Mouse (Mus musculus) bone marrow macrophage, adult 2 months (primary cell): Measurements from ENCODE around the gene Pla2g5. TPM values are rescaled to one million over a fixed set of nuclear protein-coding genes. Genes with fewer than 3 reads are reported as not detected.
A peak's percentile ranks its signal among the peaks of the same experiment; 100 is the strongest.
"Not testable (repeated sequence)": the region's sequence is repeated elsewhere in the genome, so short reads cannot be mapped to it uniquely, and the experiment has no call there.

Experiments used
- H3K27ac ChIP-seq: 2 replicates; pipeline ENCODE4 v1.5.1; 2012; ENCODE audit warnings: low read depth, low read length; ENCODE audit not compliant: insufficient read depth
- H3K4me1 ChIP-seq: 2 replicates; pipeline ENCODE4 v1.6.1; 2012; ENCODE audit warnings: low read length; ENCODE audit not compliant: control insufficient read depth, insufficient read depth
- H3K4me3 ChIP-seq: 2 replicates; pipeline ENCODE4 v1.5.1; 2012; ENCODE audit warnings: mild to moderate bottlenecking, low read length, moderate library complexity; ENCODE audit not compliant: insufficient read depth
- CTCF ChIP-seq: IDR thresholded peaks from 2 replicates; pipeline ENCODE4 v1.5.1; 2012; ENCODE audit warnings: low read depth, mild to moderate bottlenecking, low read length, moderate library complexity
- POLR2A ChIP-seq: IDR thresholded peaks from 2 replicates; pipeline ENCODE4 v1.6.1; 2012; ENCODE audit warnings: mild to moderate bottlenecking, low read depth, low read length, borderline replicate concordance
- polyA plus RNA-seq: library from polyadenylated mRNA; stranded (reverse); fragments of >200 nt; gene quantifications from 2 replicates; pipeline ENCODE4 v1.2.4, GENCODE M21; 2012; ENCODE audit not compliant: missing spikeins, insufficient read depth, insufficient read length

Gene Pla2g5
- polyA plus RNA-seq, 1 experiment, result not detected

DNA sequence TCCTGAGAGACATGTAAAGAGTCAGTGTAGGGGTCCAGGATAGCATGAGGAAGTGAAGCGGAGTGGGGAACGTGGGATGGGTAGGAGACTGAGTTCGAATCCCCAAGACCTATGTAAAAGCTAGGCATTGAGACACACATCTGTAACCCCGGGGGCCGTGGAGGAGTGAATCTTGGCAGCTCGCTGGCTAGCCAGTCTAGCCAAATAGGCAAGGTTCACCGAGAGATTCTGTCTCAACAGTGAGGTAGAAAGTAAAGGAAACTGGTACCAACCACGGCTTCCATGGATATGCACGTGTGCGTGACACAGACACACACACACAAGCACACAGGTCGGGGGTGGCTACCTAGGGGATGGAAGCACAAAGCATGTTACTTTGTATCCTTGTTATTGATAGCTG lies 16.5 kb upstream of the Pla2g5 start:
- H3K27ac ChIP-seq, result no peak overlapping the region
- H3K4me3 ChIP-seq, result no peak overlapping the region

DNA sequence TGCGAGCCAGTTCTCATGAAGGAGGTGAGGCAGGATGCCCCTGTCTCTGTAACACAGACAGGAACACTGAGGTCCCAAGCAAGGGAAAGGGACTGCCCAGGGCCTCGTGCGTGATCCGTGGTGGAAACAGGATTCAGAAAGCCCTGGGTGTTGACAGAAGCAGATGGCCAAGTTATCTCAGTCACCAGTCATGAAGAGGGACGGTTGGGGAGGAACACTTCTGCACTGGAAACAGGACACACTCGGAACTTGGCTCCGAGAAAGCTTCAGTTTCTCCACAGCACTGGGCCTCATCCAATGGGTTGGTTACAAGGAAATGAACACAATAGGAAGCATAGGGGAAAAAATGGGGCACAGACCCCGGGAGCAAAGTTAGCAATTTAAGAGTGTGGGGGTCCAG lies 15.5 kb upstream of the Pla2g5 start:
- H3K4me1 ChIP-seq, result peaks cover 34% of the 10 kb centered on the region
- H3K4me3 ChIP-seq, result no peak overlapping the region
- TF ChIP-seq POLR2A, result no peak
- TF ChIP-seq CTCF, result no peak
- H3K27ac ChIP-seq, result no peak overlapping the region

More for the DNA sequence above, 16.5 kb upstream of the Pla2g5 start:
- TF ChIP-seq CTCF, result no peak
- TF ChIP-seq POLR2A, result no peak
- peaks cover 34% of the 10 kb centered on the region for H3K4me1 ChIP-seq

DNA sequence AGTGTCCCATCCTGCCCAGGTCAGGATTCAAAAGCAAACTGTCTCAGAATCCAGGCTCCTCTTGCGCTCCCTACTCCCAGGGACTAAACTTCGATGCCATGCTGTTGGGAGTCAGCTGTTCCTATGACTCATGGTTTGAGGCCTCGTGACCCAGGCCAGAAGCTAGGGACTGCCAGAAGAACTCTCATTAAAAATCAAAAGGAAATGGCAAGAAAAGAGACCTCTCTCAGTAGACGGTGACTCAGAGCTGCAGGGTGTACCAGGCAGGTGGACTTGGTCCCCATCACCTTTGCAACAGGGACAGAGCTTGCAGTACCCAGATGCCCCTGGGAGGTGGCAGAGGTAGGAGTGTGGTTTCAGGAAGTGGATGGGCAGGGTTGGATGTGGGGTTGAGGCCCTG lies 14.4 kb upstream of the Pla2g5 start, which contains the start of gene Pla2g2e:
Gene Pla2g2e, plus strand, starts transcription at position 212 of the 400 bp plus-strand sequence.
- H3K4me1 ChIP-seq, result peaks cover 34% of the 10 kb centered on the region
- no peak for TF ChIP-seq CTCF
- TF ChIP-seq POLR2A, result no peak
- 0 out of 2 replicates have a peak within 1 kb of the TSS, but pooled peaks have one; percentile 12 for H3K4me3 ChIP-seq
- H3K27ac ChIP-seq, result peak within 1 kb of the TSS; percentile 76

DNA sequence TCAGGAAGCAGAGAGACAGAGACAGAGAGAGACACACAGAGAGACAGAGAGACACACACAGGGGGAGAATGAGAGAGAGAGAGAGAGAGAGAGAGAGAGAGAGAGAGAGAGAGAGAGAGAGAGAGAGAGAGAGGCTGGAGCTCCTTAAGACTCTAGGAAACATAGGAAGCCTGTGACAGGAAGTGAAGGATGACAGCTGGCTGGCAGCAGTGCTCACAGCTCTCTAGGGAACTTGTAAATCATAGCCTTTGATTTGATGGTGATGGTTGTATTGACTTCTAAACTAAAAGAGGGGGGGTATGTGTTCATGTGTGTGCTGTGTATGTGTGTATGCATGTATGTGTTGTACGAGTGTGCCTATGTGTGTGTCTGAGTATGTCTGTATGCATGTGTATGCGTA lies 12.7 kb upstream of the Pla2g5 start:
- Histone ChIP-seq H3K4me1 (peaks cover 29% of the 10 kb centered on the region), H3K27ac (no peak overlapping the region), H3K4me3 (no peak overlapping the region)
- no peak for TF ChIP-seq CTCF
- TF ChIP-seq POLR2A, result no peak

DNA sequence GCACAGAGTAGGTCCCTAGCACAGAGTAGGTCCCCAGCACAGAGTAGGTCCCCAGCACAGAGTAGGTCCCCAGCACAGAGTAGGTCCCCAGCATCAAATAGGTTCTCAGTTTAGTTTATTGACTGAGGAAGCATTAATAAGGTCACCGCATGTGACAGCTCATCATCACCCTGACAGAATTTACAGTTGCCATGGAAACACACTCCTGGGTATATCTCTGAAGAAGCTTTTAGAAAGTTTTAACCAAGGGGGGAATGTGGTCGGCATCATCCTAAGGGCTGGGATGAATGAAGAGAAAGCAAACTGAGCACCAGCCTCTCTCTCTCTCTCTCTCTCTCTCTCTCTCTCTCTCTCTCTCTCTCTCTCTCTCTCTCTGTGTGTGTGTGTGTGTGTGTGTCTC lies 12.0 kb upstream of the Pla2g5 start:
- not testable (repeated sequence) for H3K27ac ChIP-seq, H3K4me3 ChIP-seq
- peaks cover 26% of the 10 kb centered on the region for H3K4me1 ChIP-seq

DNA sequence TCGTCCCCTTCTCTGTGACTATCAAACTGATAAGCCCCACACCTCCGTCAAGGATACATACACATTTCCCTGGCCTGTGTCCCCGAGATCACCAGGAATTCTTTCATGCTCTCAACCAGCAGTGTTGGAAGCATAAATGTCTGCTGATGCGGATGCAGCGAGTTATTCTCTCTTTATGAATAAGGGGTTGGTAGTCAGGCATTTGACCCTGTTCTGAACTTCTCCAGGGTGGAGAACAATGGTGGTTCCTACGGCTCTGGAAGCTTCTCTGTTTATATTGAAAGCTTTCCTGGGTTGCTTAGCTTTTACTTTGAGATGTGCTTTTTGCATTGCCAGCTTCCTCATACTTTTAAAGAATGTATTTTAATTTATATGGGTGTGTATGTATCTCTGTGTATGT lies 10.6 kb upstream of the Pla2g5 start, which contains the start of gene Gm13030:
Gene Gm13030, minus strand, starts transcription at position 101 of the 400 bp plus-strand sequence.
- H3K27ac ChIP-seq, result no peak within 1 kb of the TSS
- no peak for TF ChIP-seq CTCF
- TF ChIP-seq POLR2A, result no peak
- peaks cover 25% of the 10 kb centered on the region for H3K4me1 ChIP-seq
- H3K4me3 ChIP-seq, result no peak within 1 kb of the TSS

DNA sequence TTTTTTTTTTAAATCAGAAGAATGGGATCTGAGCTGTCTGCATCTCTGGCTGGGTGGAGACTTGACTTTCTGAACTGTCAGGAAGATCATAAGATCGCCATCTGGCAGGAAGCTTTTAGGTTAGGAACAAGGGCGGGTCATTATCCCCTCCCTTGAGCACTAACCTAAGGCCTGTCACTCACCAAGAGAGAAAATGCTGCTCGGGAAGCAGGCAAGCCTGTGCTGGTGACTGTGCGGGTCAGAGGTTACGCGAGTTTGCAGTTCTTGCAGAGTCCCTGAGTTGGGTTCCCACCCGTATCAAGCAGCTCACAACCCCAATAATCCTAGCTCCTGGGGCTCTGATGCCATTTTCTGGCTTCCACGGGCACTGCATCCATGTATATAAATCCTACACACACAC lies 5.4 kb upstream of the Pla2g5 start:
- no peak for TF ChIP-seq CTCF
- no peak for TF ChIP-seq POLR2A
- H3K4me1 ChIP-seq, result peaks cover 19% of the 10 kb centered on the region
- H3K4me3 ChIP-seq, result no peak overlapping the region
- H3K27ac ChIP-seq, result no peak overlapping the region

DNA sequence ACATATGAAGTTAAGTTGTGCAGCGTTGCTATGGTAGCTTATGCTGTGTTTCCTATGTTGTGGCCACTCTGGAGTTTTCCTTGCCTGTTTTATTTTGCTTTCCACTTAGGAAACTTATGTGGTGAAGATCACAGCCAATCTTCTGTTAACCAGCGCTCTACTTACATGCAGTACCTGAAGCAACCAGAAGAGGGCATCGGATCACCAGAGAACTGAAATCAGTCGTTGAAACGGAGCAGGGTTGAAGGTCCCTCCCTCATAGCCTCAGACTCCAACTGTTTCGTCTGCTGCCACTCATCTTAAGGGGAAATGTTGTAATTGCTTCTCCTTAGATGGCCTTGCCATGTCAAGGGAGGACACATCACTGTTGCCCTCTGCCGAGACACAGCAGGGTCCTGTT lies 3.1 kb upstream of the Pla2g5 start:
- Histone ChIP-seq H3K4me1 (peaks cover 19% of the 10 kb centered on the region), H3K27ac (no peak overlapping the region), H3K4me3 (no peak overlapping the region)
- peak; percentile 56 for TF ChIP-seq CTCF
- no peak for TF ChIP-seq POLR2A

DNA sequence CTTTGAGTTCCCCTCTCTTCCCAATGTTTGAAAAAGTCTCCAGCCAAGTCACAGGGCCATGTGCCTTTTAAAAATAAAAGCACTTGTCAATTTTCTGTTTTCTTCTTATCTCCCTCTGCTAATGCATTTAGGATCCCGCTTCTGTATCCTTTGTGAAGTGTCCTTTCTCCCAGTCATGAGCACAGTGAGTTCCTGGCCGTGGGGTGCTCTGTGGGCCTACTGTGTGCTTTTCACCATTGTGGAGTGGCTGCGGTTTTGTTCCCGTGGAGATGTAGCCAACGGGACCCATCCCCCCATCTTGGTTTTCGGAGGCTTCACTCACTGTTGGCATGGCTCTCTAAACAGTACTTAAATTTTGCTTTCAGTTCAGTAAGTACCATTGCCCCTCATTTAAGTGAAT lies 2.7 kb upstream of the Pla2g5 start:
- TF ChIP-seq POLR2A (no peak), CTCF (no peak)
- no peak overlapping the region for H3K27ac ChIP-seq
- H3K4me1 ChIP-seq, result peaks cover 19% of the 10 kb centered on the region
- H3K4me3 ChIP-seq, result no peak overlapping the region

DNA sequence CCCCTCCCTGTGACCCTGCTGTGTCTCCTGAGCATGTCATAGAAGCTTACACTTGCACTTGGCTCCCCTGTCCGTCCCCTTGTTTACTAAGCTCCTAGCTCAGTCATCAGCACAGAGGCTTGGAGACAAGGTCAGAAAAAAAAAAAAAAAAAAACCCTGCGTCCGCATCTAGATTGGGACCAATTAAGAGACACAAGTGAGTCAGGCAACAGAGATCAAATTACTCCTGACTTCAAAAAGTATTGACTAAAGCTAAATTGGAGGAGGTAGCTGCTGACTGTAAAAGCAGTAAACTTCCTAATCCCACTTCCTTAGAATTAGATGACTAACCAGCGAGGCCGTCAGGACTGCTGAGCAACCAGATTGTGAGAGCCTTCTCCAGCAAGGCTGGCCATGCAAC lies 1.8 kb upstream of the Pla2g5 start:
- peak overlapping the region; percentile 60 for H3K27ac ChIP-seq
- no peak overlapping the region for H3K4me3 ChIP-seq
- TF ChIP-seq POLR2A (no peak), CTCF (no peak)
- peaks cover 19% of the 10 kb centered on the region for H3K4me1 ChIP-seq

DNA sequence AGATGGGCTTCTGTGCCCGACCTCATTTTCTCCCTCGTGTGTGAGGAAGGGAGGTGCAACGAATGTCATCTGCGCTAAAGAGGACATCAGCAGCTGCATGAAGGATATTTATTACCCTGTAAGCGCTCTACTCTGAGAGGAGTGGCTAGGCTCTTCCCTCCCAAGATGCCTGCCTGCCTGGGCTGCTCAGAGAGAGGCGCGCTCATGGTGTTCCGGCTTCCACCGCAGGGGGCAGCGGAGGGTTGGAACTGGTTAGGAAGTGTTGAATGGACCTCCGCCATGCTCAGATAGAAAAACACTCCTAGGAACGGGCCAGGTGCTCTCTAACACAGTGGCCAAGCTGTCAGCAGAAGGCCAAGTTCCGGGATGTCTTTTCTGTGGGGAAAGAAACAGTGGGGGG lies 3.6 kb downstream of the Pla2g5 start:
- no peak overlapping the region for H3K4me3 ChIP-seq
- H3K4me1 ChIP-seq, result peaks cover 9% of the 10 kb centered on the region
- H3K27ac ChIP-seq, result no peak overlapping the region
- TF ChIP-seq POLR2A, result no peak
- TF ChIP-seq CTCF, result no peak

DNA sequence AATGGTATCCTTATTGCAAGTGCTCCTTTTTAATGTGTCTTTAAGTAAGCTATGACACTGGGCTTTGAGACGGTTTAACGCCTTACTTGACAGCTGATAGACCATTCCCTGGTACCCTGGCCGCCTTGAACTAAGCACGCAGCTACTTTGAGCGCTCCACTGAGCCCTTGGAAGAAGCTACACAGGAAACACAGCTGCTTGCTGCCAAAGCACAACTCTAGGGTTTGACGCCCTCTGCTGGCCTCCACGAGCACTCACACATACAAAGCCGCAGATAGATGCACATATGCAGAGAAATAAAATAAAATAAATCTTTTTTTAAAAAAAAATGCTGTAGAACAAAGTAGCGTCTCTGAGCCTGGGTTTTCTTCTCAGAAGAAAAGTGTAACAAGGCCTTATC lies 4.0 kb downstream of the Pla2g5 start:
- H3K4me3 ChIP-seq, result no peak overlapping the region
- H3K27ac ChIP-seq, result no peak overlapping the region

More for the DNA sequence above, 4.0 kb downstream of the Pla2g5 start:
- TF ChIP-seq POLR2A, result no peak
- no peak for TF ChIP-seq CTCF
- H3K4me1 ChIP-seq, result peaks cover 5% of the 10 kb centered on the region; the same call in 1 of the 2 replicates
